Mouse (Mus musculus) CH12.LX (cell line): ENCODE measurements around the gene Nmral1. TPM values are rescaled to one million over a fixed set of nuclear protein-coding genes. Genes with fewer than 3 reads are reported as not detected.

Experiments used
- DNase-seq: peaks from one replicate; pipeline ENCODE4 v3.0.0-alpha.2; 2013; ENCODE audit errors: extremely low read depth
- H3K27ac ChIP-seq: 2 replicates; pipeline ENCODE4 v1.5.1; 2012; ENCODE audit warnings: low read depth, mild to moderate bottlenecking, control low read depth, moderate library complexity; ENCODE audit not compliant: insufficient read depth
- H3K27me3 ChIP-seq: replicated peaks from 2 replicates; pipeline ENCODE3; 2012; ENCODE audit warnings: inconsistent platforms
- H3K36me3 ChIP-seq, 2 experiments: replicated peaks in 1 of 2; 2 replicates each; pipeline versions ENCODE3 to v1.6.1; 2012; ENCODE audit warnings: inconsistent platforms in 1 of 2, low read length in 1 of 2, mild to moderate bottlenecking in 1 of 2, mixed read lengths in 1 of 2, moderate library complexity in 1 of 2; ENCODE audit not compliant: control insufficient read depth in 1 of 2, insufficient read depth in 1 of 2
- H3K4me1 ChIP-seq, 2 experiments: 2 replicates each; pipeline ENCODE4 v1.6.1; 2012; ENCODE audit warnings: inconsistent platforms in 1 of 2, moderate library complexity in 1 of 2; ENCODE audit not compliant: insufficient read depth in 2 of 2, control insufficient read depth in 1 of 2
- H3K4me2 ChIP-seq: 2 replicates; pipeline ENCODE4 v1.6.1; 2012; ENCODE audit warnings: low read depth, mild to moderate bottlenecking, control low read depth; ENCODE audit not compliant: poor library complexity, insufficient read depth, severe bottlenecking
- H3K4me3 ChIP-seq, 3 experiments: fragments of 150-350 bp in 1 of 3; sonication (generic) in 1 of 3; replicated peaks in 1 of 3; 2 replicates each; pipeline versions ENCODE3 to v1.5.1; 2011 to 2012; ENCODE audit warnings: low read depth in 2 of 3, low read length in 2 of 3, mild to moderate bottlenecking in 2 of 3, moderate library complexity in 2 of 3, control low read depth in 1 of 3, improper control_type of control experiment in 1 of 3, inconsistent platforms in 1 of 3, mixed read lengths in 1 of 3; ENCODE audit not compliant: poor library complexity in 1 of 3
- H3K79me2 ChIP-seq: replicated peaks from 2 replicates; pipeline ENCODE4 v1.6.1; 2012; ENCODE audit warnings: mild to moderate bottlenecking, moderate library complexity; ENCODE audit not compliant: control insufficient read depth, poor library complexity, insufficient read depth, severe bottlenecking; ENCODE audit errors: extremely low read depth
- H3K9ac ChIP-seq: 2 replicates; pipeline ENCODE4 v1.6.1; 2012; ENCODE audit warnings: low read depth, mild to moderate bottlenecking, control low read depth, moderate library complexity; ENCODE audit not compliant: insufficient read depth
- H3K9me3 ChIP-seq: replicated peaks from 2 replicates; pipeline ENCODE3; 2012; ENCODE audit warnings: low read length, inconsistent platforms, mixed read lengths
- CTCF ChIP-seq, 2 experiments: IDR thresholded peaks in 1 of 2; conservative IDR thresholded peaks in 1 of 2; 2 replicates each; pipeline ENCODE4 v1.5.1; 2011 to 2012; ENCODE audit warnings: low read depth in 2 of 2, low read length in 2 of 2, improper control_type of control experiment in 1 of 2, inconsistent platforms in 1 of 2, mild to moderate bottlenecking in 1 of 2, moderate library complexity in 1 of 2
- ELF1 ChIP-seq: IDR thresholded peaks from 2 replicates; pipeline ENCODE4 v1.6.1; 2014; ENCODE audit warnings: low read depth, mild to moderate bottlenecking, inconsistent platforms, low read length, improper control_type of control experiment
- ETS1 ChIP-seq: conservative IDR thresholded peaks from 2 replicates; pipeline ENCODE4 v1.6.1; 2012; ENCODE audit warnings: low read depth, mild to moderate bottlenecking, inconsistent platforms, low read length, improper control_type of control experiment, moderate library complexity
- GABPA ChIP-seq: IDR thresholded peaks from 2 replicates; pipeline ENCODE4 v1.6.1; 2012; ENCODE audit warnings: low read depth, low read length, improper control_type of control experiment, inconsistent platforms; ENCODE audit not compliant: insufficient replicate concordance
- IRF4 ChIP-seq: IDR thresholded peaks from 2 replicates; pipeline ENCODE4 v1.6.1; 2014; ENCODE audit warnings: low read depth, mild to moderate bottlenecking, inconsistent platforms, low read length, improper control_type of control experiment
- JUN ChIP-seq: IDR thresholded peaks from 2 replicates; pipeline ENCODE4 v1.6.1; 2011; ENCODE audit warnings: low read depth, mild to moderate bottlenecking, low read length, improper control_type of control experiment, moderate library complexity; ENCODE audit not compliant: insufficient read depth
- KAT2A ChIP-seq: IDR thresholded peaks from 2 replicates; pipeline ENCODE4 v1.6.1; 2012; ENCODE audit warnings: low read length, improper control_type of control experiment, inconsistent platforms; ENCODE audit not compliant: insufficient replicate concordance
- MAFK ChIP-seq: IDR thresholded peaks from 2 replicates; pipeline ENCODE4 v1.6.1; 2011; ENCODE audit warnings: low read length, improper control_type of control experiment; ENCODE audit not compliant: insufficient replicate concordance
- MAX ChIP-seq: IDR thresholded peaks from 2 replicates; pipeline ENCODE4 v1.6.1; 2011; ENCODE audit warnings: low read length, improper control_type of control experiment
- MXI1 ChIP-seq: IDR thresholded peaks from 2 replicates; pipeline ENCODE4 v1.6.1; 2011; ENCODE audit warnings: mild to moderate bottlenecking, low read depth, low read length, improper control_type of control experiment
- MYC ChIP-seq: IDR thresholded peaks from 2 replicates; pipeline ENCODE4 v1.6.1; 2011; ENCODE audit warnings: low read depth, mild to moderate bottlenecking, improper control_type of control experiment, low read length
- NELFE ChIP-seq: IDR thresholded peaks from 2 replicates; pipeline ENCODE4 v1.6.1; 2011; ENCODE audit warnings: low read depth, low read length, improper control_type of control experiment
- NRF1 ChIP-seq: IDR thresholded peaks from 2 replicates; pipeline ENCODE4 v1.6.1; 2014; ENCODE audit warnings: low read depth, mild to moderate bottlenecking, inconsistent platforms, low read length, improper control_type of control experiment, moderate library complexity
- PAX5 ChIP-seq: IDR thresholded peaks from 2 replicates; pipeline ENCODE4 v1.6.1; 2012; ENCODE audit warnings: low read length, inconsistent platforms, mixed read lengths
- POLR2AphosphoS2 ChIP-seq: IDR thresholded peaks from 2 replicates; pipeline ENCODE4 v1.6.1; 2011; ENCODE audit warnings: low read depth, low read length, improper control_type of control experiment
- RAD21 ChIP-seq: IDR thresholded peaks from 2 replicates; pipeline ENCODE4 v1.6.1; 2011; ENCODE audit warnings: low read depth, mild to moderate bottlenecking, low read length, improper control_type of control experiment, moderate library complexity
- RCOR1 ChIP-seq: conservative IDR thresholded peaks from 2 replicates; pipeline ENCODE4 v1.6.1; 2012; ENCODE audit warnings: low read depth, mild to moderate bottlenecking, inconsistent platforms, low read length, improper control_type of control experiment
- SIN3A ChIP-seq: IDR thresholded peaks from 2 replicates; pipeline ENCODE4 v1.6.1; 2012; ENCODE audit warnings: low read length, improper control_type of control experiment, inconsistent platforms
- SMC3 ChIP-seq: IDR thresholded peaks from 2 replicates; pipeline ENCODE4 v1.6.1; 2011; ENCODE audit warnings: low read depth, low read length, improper control_type of control experiment
- TBP ChIP-seq: conservative IDR thresholded peaks from 2 replicates; pipeline ENCODE4 v1.6.1; 2011; ENCODE audit warnings: low read depth, low read length, improper control_type of control experiment
- TCF12 ChIP-seq: IDR thresholded peaks from 2 replicates; pipeline ENCODE4 v1.6.1; 2014; ENCODE audit warnings: low read depth, mild to moderate bottlenecking, inconsistent platforms, low read length, improper control_type of control experiment
- UBTF ChIP-seq: IDR thresholded peaks from 2 replicates; pipeline ENCODE4 v1.6.1; 2012; ENCODE audit warnings: low read depth, mild to moderate bottlenecking, inconsistent platforms, low read length, improper control_type of control experiment, moderate library complexity
- USF1 ChIP-seq: IDR thresholded peaks from 2 replicates; pipeline ENCODE4 v1.6.1; 2014; ENCODE audit warnings: low read depth, mild to moderate bottlenecking, inconsistent platforms, low read length, improper control_type of control experiment
- ZC3H11A ChIP-seq: IDR thresholded peaks from 2 replicates; pipeline ENCODE4 v1.6.1; 2012; ENCODE audit warnings: low read depth, mild to moderate bottlenecking, inconsistent platforms, low read length, improper control_type of control experiment
- ZMIZ1 ChIP-seq: IDR thresholded peaks from 2 replicates; pipeline ENCODE4 v1.6.1; 2012; ENCODE audit warnings: low read depth, mild to moderate bottlenecking, inconsistent platforms, low read length, improper control_type of control experiment
- ZNF384 ChIP-seq: IDR thresholded peaks from 2 replicates; pipeline ENCODE4 v1.6.1; 2012; ENCODE audit warnings: low read depth, low read length, improper control_type of control experiment, inconsistent platforms
- dilution Hi-C: fragments of 300-500 bp; cut with MboI; formaldehyde crosslinking; loops from 2 replicates; pipeline ENCODE4 v1.14.3; 2020; ENCODE audit warnings: low sequenced_read_pairs; ENCODE audit not compliant: extremely low pct_unique_long_range_greater_than_20kb, extremely low pct_ligation_motif_present
- in situ Hi-C: fragments of 300-500 bp; cut with MboI; formaldehyde crosslinking; loops from 3 replicates; pipeline ENCODE4 v1.14.3; 2019; ENCODE audit warnings: low sequenced_read_pairs, low pct_ligation_motif_present, low pct_unique_long_range_greater_than_20kb, mixed read lengths
- polyA plus RNA-seq: library from polyadenylated mRNA; unstranded; fragments of >175 nt; gene quantifications from 2 replicates; pipeline ENCODE4 v1.2.1, GENCODE M21; 2012; ENCODE audit warnings: low read depth; ENCODE audit not compliant: insufficient read length
- total RNA-seq, 2 experiments: library from RNA; depleted of rRNA; stranded (reverse); fragments of 300-350 nt in 1 of 2; fragments of >200 nt in 1 of 2; gene quantifications; 2 replicates each; pipeline ENCODE4 v1.2.3; 2012 to 2014

The Nmral1 gene
- total and polyA plus RNA-seq, 3 experiments: 2.4 to 20.0 (median 3.2) TPM

- no peak for TF ChIP-seq RCOR1
- TF ChIP-seq RAD21: peak; percentile 99
- peak; percentile 88 to 99 for TF ChIP-seq CTCF (conservative IDR thresholded peaks at IDR 0.05 in 1 of 2, IDR thresholded peaks at IDR 0.05 in 1 of 2; ENCODE audit: low read depth in 2 of 2, low read length in 2 of 2)
- TF ChIP-seq MYC: no peak
- peak; percentile 64 for TF ChIP-seq ZC3H11A
- TF ChIP-seq KAT2A: no peak
- no peak for TF ChIP-seq MXI1
- no peak for TF ChIP-seq TBP
- TF ChIP-seq SMC3: peak; percentile 93
- TF ChIP-seq IRF4: 0 out of 2 replicates have a peak, but pooled peaks have one; percentile 15
- peak; percentile 9; the same call in 1 of the 2 replicates for TF ChIP-seq ELF1
- no peak for TF ChIP-seq PAX5
- TF ChIP-seq ZNF384: no peak
- no peak for TF ChIP-seq GABPA
- TF ChIP-seq TCF12: no peak
- TF ChIP-seq NRF1: peak; percentile 46; the same call in 1 of the 2 replicates
- no peak; the same call in 1 of the 2 replicates for TF ChIP-seq NELFE
- no peak for TF ChIP-seq JUN
- Histone ChIP-seq H3K36me3 (peaks cover 73 to 88% of the 10 kb centered on the region in 2 experiments), H3K4me1 (peaks cover 0 to 15% of the 10 kb centered on the region in 2 experiments; a peak in 2 of 4 replicates), H3K27ac (no peak overlapping the region), H3K9ac (no peak overlapping the region), H3K9me3 (no peaks in the 10 kb centered on the region), H3K27me3 (no peaks in the 10 kb centered on the region), H3K4me2 (no peak overlapping the region), H3K79me2 (no peaks in the 10 kb centered on the region), H3K4me3 (no peak overlapping the region)
- in situ Hi-C loops (no loop called here), dilution Hi-C loops (no loop called here)
- DNase-seq: peak; percentile 93
These were observed 51.9 kb downstream of the Nmral1 start for GRCm38 (mm10) chr16:4667190-4667808.

- no peaks in the 10 kb centered on the region for H3K9me3 ChIP-seq
- no peaks in the 10 kb centered on the region for H3K27me3 ChIP-seq
- in situ Hi-C loops: no loop called here
- H3K36me3 ChIP-seq: peaks cover 77 to 90% of the 10 kb centered on the region in 2 experiments
- TF ChIP-seq UBTF (no peak), JUN (no peak), USF1 (no peak), MYC (no peak), ETS1 (no peak), MAX (no peak), MAFK (no peak), TCF12 (no peak), MXI1 (no peak), GABPA (no peak), ZMIZ1 (no peak), SIN3A (no peak), ZC3H11A (no peak), POLR2AphosphoS2 (no peak), SMC3 (no peak), ELF1 (no peak), RAD21 (no peak), RCOR1 (no peak), NRF1 (no peak)
- H3K4me1 ChIP-seq: peaks cover 0 to 15% of the 10 kb centered on the region in 2 experiments; a peak in 2 of 4 replicates
- H3K4me3 ChIP-seq: no peak overlapping the region
- H3K27ac ChIP-seq: no peak overlapping the region
- dilution Hi-C loops: no loop called here
- H3K9ac ChIP-seq: no peak overlapping the region
- H3K79me2 ChIP-seq: no peaks in the 10 kb centered on the region
- no peak overlapping the region for H3K4me2 ChIP-seq
- no peak for DNase-seq
These were observed 53.4 kb downstream of the Nmral1 start for GRCm38 (mm10) chr16:4665726-4666125.
